Mouse (Mus musculus) liver, embryonic 16.5 days (tissue): ENCODE results near the gene Tmem88b. TPM values are rescaled to one million over a fixed set of nuclear protein-coding genes. Genes with fewer than 3 reads are reported as not detected.
"Not testable (repeated sequence)": the region's sequence is repeated elsewhere in the genome, so short reads cannot be mapped to it uniquely, and the experiment has no call there.

Experiments
- ATAC-seq: fragments of 200-750 bp; cut with Nextera tagmentation; 2 replicates; pipeline ENCODE4 v1.8.0; 2017; ENCODE audit warnings: low read depth, mild to moderate bottlenecking, moderate number of reproducible peaks, moderate library complexity
- H3K27ac ChIP-seq: fragments of 300-500 bp; sonication (generic); 2 replicates; pipeline ENCODE4 v1.5.1; 2014; ENCODE audit warnings: mild to moderate bottlenecking, low read length
- H3K27me3 ChIP-seq: fragments of 300-500 bp; sonication (generic); 2 replicates; pipeline ENCODE4 v1.6.1; 2014; ENCODE audit warnings: low read depth, low read length, mixed read lengths; ENCODE audit not compliant: control insufficient read depth, insufficient read depth
- H3K36me3 ChIP-seq: fragments of 300-500 bp; sonication (generic); 2 replicates; pipeline ENCODE4 v1.6.1; 2014; ENCODE audit warnings: mild to moderate bottlenecking; ENCODE audit not compliant: control insufficient read depth, insufficient read depth
- H3K4me1 ChIP-seq: fragments of 300-500 bp; sonication (generic); 2 replicates; pipeline ENCODE4 v1.6.1; 2014; ENCODE audit warnings: low read depth, low read length, mixed read lengths; ENCODE audit not compliant: control insufficient read depth
- H3K4me2 ChIP-seq: fragments of 300-500 bp; sonication (generic); 2 replicates; pipeline ENCODE4 v1.6.1; 2014; ENCODE audit warnings: low read depth, low read length, mixed read lengths
- H3K4me3 ChIP-seq: fragments of 300-500 bp; sonication (generic); 2 replicates; pipeline ENCODE4 v1.5.1; 2014; ENCODE audit warnings: low read depth, mild to moderate bottlenecking, low read length
- H3K9ac ChIP-seq: fragments of 300-500 bp; sonication (generic); 2 replicates; pipeline ENCODE4 v1.6.1; 2014; ENCODE audit warnings: low read depth, low read length
- H3K9me3 ChIP-seq: fragments of 300-500 bp; sonication (generic); replicated peaks from 2 replicates; pipeline ENCODE4 v1.6.1; 2016; ENCODE audit warnings: low read length; ENCODE audit not compliant: control insufficient read depth
- WGBS: fragments of 180-500 bp; shearing (Covaris S2); extraction: QIAGEN DNeasy Blood & Tissue Kit; methylation state at CpG from one replicate; pipeline ENCODE4 v1.1.7; 2014; ENCODE audit not compliant: insufficient replicate concordance; 5-methylcytosine and 5-hydroxymethylcytosine counted together
- polyA plus RNA-seq: library from polyadenylated mRNA; unstranded; fragments of >200 nt; fragmentation: Nextera tagmentation; extraction: Ambion mirVana; gene quantifications from 2 replicates; pipeline ENCODE4 v1.2.1, GENCODE M21; 2015

Gene Tmem88b
- polyA plus RNA-seq, 1 experiment from 2014 or later = 0.19 TPM

DNA sequence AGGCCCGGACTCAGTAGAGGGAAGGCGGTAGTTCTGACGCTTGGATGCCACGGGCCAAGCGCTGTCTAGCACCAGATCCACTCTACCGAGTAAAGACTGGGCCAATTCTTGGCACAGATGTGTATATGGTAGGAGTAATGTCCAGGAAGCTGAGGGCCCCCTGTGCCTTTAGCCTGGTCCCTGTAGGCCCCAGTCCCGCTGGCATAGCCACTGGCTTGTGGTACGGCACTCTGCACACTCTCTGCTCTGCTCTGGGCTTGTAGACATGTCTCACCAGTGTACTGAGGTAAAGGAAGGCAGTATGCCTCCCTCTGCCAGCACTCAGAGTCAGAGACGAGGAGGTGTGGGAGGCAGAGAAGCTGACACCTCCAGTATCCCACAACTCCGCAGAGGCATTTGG is 45.0 kb downstream of the Tmem88b start:
- not testable (repeated sequence) for H3K9me3 ChIP-seq, H3K36me3 ChIP-seq, ATAC-seq, H3K27ac ChIP-seq, H3K27me3 ChIP-seq, H3K4me2 ChIP-seq, H3K4me1 ChIP-seq, H3K9ac ChIP-seq, H3K4me3 ChIP-seq
- 77% methylated on average over 10 of the region's 10 CpGs for WGBS

DNA sequence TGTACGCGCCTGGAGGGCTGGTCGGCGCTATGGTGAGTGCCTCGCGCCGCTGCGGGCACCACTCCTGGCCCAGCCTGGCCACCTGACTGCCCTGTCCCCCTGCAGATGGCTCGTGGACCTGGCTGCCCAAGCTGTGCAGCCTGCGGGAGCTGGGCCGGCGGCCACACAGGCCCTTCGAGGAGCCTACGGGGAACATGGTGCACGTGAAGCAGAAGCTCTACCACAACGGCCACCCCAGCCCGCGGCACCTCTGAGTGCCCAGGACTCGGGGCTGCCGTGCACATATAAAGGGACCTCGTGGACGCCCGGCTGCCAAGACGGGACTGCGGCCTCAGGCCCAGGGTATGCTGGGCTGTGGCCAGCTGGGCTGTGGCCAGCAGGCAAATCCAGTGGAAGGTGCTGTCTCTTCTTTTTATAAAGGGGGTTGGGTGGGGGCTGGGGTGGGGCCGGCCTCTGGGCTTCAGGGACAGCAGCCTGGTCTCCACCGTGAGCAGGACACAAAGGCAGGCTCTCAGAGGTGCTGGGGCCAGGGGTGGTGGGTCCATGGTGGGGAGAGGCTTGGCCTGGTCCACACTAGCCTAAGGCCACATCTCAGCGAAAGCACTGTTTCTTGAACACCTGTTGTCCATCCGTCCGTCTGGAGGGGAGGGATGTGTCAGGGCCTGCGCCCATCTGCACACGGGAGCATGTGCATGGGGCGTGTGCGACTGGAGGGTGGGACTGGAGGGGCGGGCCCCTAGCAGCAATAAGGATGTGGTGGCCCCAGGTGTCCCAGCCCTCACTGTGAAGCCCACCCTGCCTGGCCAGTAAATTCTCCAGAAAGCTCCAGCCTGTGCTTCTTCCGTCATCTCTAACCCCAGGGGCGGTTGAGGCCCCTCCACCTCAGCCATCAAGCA is 45.7 kb downstream of the Tmem88b start:
- no peak overlapping the region for H3K9ac ChIP-seq
- H3K27ac ChIP-seq = no peak overlapping the region
- H3K36me3 ChIP-seq = peaks cover 6% of the 10 kb centered on the region
- no peak overlapping the region for H3K4me3 ChIP-seq
- ATAC-seq = no peak
- H3K9me3 ChIP-seq = no peaks in the 10 kb centered on the region
- peaks cover 8% of the 10 kb centered on the region; the same call in 1 of the 2 replicates for H3K4me1 ChIP-seq
- no peak overlapping the region for H3K4me2 ChIP-seq
- H3K27me3 ChIP-seq = 0 out of 2 replicates have a peak, but pooled peaks cover 2% of the 10 kb centered on the region
- 80% methylated on average over 37 of the region's 37 CpGs for WGBS

DNA sequence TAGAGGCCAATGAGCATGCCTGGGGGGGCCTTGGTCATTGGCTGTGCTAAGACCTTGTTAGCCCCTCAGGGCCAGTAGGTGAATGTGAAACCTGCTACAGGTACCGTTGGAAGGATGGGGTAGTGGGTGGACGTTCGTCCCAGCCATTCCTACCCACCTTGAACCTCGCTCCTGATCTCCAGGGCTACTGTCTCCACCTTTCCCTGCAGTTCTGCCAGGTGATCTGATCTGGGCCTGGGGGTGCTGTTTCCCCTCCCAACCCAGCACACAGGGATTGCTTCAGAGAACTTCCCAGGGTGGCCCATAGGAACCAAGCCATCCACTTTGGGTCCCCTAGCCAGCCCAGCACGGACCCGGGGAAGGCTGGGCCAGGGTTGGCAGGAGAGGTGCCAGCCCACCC is 46.5 kb downstream of the Tmem88b start:
- Histone ChIP-seq H3K4me2 (no peak overlapping the region), H3K9ac (no peak overlapping the region), H3K27ac (no peak overlapping the region), H3K36me3 (peaks cover 6% of the 10 kb centered on the region), H3K9me3 (no peaks in the 10 kb centered on the region), H3K4me1 (peaks cover 12% of the 10 kb centered on the region), H3K27me3 (0 out of 2 replicates have a peak, but pooled peaks cover 2% of the 10 kb centered on the region), H3K4me3 (no peak overlapping the region)
- no peak for ATAC-seq
- 76% methylated on average over 6 of the region's 6 CpGs for WGBS

DNA sequence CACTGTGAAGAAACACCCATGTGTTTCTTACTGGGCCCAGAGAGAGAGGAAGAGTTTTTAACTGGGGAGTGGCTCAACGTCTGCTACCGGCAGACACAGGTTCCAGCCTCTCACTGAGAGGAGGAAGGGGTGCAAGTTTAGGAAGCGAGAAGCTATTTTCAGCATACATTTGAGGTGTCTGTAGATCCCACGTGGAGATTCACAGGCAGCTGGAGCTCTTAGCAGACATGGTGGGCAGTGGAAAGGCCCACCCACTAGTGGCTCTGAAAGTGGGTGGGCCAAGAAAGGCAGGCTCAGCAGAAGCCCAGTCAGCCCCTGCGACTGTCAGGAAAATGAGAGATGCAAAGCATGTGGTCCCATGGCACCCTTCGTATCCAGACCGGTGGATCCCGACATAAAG is 47.4 kb downstream of the Tmem88b start:
- ATAC-seq = no peak
- 0 out of 2 replicates have a peak, but pooled peaks cover 2% of the 10 kb centered on the region for H3K27me3 ChIP-seq
- peaks cover 3% of the 10 kb centered on the region for H3K36me3 ChIP-seq
- H3K9me3 ChIP-seq = no peaks in the 10 kb centered on the region
- no peak overlapping the region for H3K27ac ChIP-seq
- peaks cover 17% of the 10 kb centered on the region for H3K4me1 ChIP-seq
- no peak overlapping the region for H3K4me2 ChIP-seq
- no peak overlapping the region for H3K4me3 ChIP-seq
- no peak overlapping the region for H3K9ac ChIP-seq
- WGBS = 51% methylated on average over 8 of the region's 8 CpGs

GRCm38 (mm10) chr4:155736421-155736820 is 49.3 kb downstream of the Tmem88b start:
- H3K27ac ChIP-seq = no peak overlapping the region
- 0 out of 2 replicates have a peak, but pooled peaks cover 2% of the 10 kb centered on the region for H3K27me3 ChIP-seq
- WGBS = 81% methylated on average over 5 of the region's 5 CpGs
- H3K4me1 ChIP-seq = peaks cover 17% of the 10 kb centered on the region
- H3K9me3 ChIP-seq = no peaks in the 10 kb centered on the region
- ATAC-seq = no peak
- H3K4me3 ChIP-seq = no peak overlapping the region
- no peak overlapping the region for H3K9ac ChIP-seq
- no peaks in the 10 kb centered on the region; the same call in none of the 2 replicates for H3K36me3 ChIP-seq
- H3K4me2 ChIP-seq = no peak overlapping the region

- ATAC-seq = no peak
- no peak overlapping the region for H3K9ac ChIP-seq
- 62% methylated on average over 5 of the region's 5 CpGs for WGBS
Observed at GRCm38 (mm10) chr4:155735788-155736187, 49.9 kb downstream of the Tmem88b start.

DNA sequence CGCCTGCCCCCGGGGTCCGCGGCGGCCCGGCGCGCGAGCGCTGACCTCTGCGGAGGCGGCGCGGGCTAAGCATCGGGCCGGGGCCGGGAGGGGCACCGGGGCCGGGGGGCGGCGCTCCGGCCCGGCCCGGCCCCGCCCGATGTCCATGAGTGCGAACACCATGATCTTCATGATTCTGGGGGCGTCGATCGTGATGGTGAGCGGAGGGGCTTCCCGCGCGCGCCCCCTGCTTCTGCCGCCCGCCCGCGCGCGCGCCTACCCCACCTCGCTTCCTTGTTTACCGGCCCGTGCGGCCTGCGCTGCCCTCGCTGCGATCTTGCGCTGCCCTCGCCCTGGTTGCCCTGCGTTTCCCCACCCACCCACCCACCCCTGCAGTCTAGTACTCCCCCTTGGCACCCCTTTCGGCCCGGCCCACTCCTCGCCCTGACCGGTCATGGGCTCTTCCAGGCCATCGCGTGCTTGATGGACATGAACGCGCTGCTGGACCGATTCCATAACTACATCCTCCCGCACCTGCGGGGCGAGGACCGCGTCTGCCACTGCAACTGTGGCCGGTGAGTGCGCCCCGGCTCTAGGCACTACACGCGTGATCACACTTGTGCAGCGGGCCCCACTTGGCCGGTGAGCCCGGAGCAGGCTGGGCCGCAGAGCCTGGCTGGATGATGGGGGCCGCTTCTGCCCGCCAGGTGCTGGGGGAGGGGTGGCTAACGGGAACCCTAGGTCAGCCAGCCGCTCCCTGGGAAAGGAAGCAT is 50.5 kb downstream of the Tmem88b start:
- Histone ChIP-seq H3K4me2 (peak overlapping the region; percentile 96), H3K27me3 (0 out of 2 replicates have a peak, but pooled peaks cover 2% of the 10 kb centered on the region), H3K4me1 (peaks cover 17% of the 10 kb centered on the region), H3K27ac (peak overlapping the region; percentile 50), H3K9me3 (no peaks in the 10 kb centered on the region), H3K9ac (peak overlapping the region; percentile 73), H3K36me3 (no peaks in the 10 kb centered on the region), H3K4me3 (peak overlapping the region; percentile 77)
- ATAC-seq = peak; percentile 63
- WGBS = under 1% methylated on average over 56 of the region's 79 CpGs

More at GRCm38 (mm10) chr4:155735788-155736187, 49.9 kb downstream of the Tmem88b start:
- no peaks in the 10 kb centered on the region for H3K9me3 ChIP-seq
- H3K27ac ChIP-seq = no peak overlapping the region
- H3K4me3 ChIP-seq = peak overlapping the region; percentile 77
- no peaks in the 10 kb centered on the region; the same call in 1 of the 2 replicates for H3K36me3 ChIP-seq
- H3K4me2 ChIP-seq = peak overlapping the region; percentile 96; the same call in 1 of the 2 replicates
- H3K27me3 ChIP-seq = 0 out of 2 replicates have a peak, but pooled peaks cover 2% of the 10 kb centered on the region
- H3K4me1 ChIP-seq = peaks cover 17% of the 10 kb centered on the region

DNA sequence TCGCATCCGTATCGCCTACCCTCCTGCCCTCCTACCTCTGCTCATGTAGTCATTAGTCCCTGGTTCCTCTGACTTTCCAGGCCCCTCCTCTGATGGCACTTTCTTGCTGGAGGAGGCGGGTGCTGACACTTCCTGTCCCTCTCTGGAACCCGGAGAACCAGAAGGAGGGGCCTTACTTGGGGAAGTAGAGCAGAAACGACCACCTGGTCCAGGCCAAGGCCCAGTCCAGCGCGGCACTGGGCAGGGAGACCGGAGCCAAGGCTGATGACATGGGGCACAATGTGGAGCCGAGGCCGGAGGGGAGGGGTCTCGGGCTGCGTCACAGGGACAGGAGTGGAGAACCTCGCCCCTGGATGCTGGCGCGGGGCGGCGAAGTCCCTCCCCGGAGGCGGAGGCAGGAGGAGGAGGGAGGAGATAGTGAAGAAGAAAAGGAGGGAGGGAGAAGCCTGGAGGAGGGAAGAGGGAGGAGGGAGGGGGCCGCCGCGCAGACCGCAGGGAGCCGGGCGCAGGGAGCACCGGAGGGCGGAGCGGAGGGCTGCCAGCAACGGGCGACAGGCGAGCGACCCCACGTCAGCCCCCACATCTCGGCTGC is 51.2 kb downstream of the Tmem88b start, which contains the start of gene Tmem240:
Tmem240 (plus strand) TSS at position 451 of the 592 bp plus-strand sequence.
- Histone ChIP-seq H3K4me3 (peak within 1 kb of the TSS; percentile 77), H3K4me1 (peaks cover 17% of the 10 kb centered on the region), H3K27ac (peak within 1 kb of the TSS; percentile 50), H3K9me3 (no peaks in the 10 kb centered on the region), H3K9ac (peak within 1 kb of the TSS; percentile 73), H3K4me2 (peak within 1 kb of the TSS; percentile 96), H3K27me3 (0 out of 2 replicates have a peak, but pooled peaks cover 2% of the 10 kb centered on the region), H3K36me3 (no peaks in the 10 kb centered on the region)
- WGBS = 2% methylated on average over 29 of the region's 35 CpGs
- ATAC-seq = peak; percentile 84
